Mouse (Mus musculus) megakaryocyte, embryonic 14.5 days (primary cell): Measurements from ENCODE around the gene Ankrd33.

Experiments
- FLI1 ChIP-seq: IDR thresholded peaks from 2 replicates; pipeline ENCODE4 v1.6.1; 2012; ENCODE audit warnings: low read length, inconsistent platforms, mixed read lengths
- GATA1 ChIP-seq: IDR thresholded peaks from 3 replicates; pipeline ENCODE4 v1.6.1; 2012; ENCODE audit warnings: mixed read lengths, low read length, inconsistent platforms, borderline replicate concordance

DNA sequence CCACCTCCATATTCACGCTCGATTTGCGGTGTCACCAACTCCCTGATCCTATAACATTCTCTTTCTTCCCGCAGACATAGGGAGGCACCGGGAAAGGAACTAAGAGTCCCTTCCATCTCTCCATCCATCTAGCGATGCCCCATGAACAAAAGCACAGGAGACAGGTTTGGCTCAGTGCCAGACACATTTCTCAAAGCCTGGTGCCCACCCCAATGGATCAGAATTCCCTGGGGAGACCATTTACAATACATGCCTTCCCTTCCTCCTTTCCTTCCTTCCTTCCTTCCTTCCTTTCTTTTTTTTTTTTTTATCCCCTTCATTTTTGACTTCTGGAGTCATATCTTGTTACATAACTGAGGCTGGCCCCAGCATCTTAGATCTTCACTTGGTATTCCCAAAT, 16.5 kb downstream of the Ankrd33 start:
- TF ChIP-seq FLI1 (no peak), GATA1 (no peak)
